Mouse (Mus musculus) megakaryocyte, embryonic 14.5 days (primary cell): ENCODE measurements around the gene Sh3pxd2b.

Source experiments
- FLI1 ChIP-seq: IDR thresholded peaks from 2 replicates; pipeline ENCODE4 v1.6.1; 2012; ENCODE audit warnings: low read length, inconsistent platforms, mixed read lengths
- GATA1 ChIP-seq: IDR thresholded peaks from 3 replicates; pipeline ENCODE4 v1.6.1; 2012; ENCODE audit warnings: mixed read lengths, low read length, inconsistent platforms, borderline replicate concordance

GRCm38 (mm10) chr11:32455507-32456141 is 108.0 kb downstream of the Sh3pxd2b start:
- no peak for TF ChIP-seq GATA1
- no peak for TF ChIP-seq FLI1
